In genomic region chr15:78744206-78744605, GRCm38 (mm10) we compare ENCODE assay signal across 8 mouse cellular contexts. TPM values are rescaled to one million over a fixed set of nuclear protein-coding genes. Genes with fewer than 3 reads are reported as not detected.
DNase-seq lines count a peak whose midpoint lies in the region; ATAC-seq lines count a peak whose summit lies in the region.

No protein-coding gene starts in this region.

- no peaks in the 10 kb centered on the region for H3K4me1 ChIP-seq in kidney, embryonic 16.5 days (ENCODE audit: insufficient read depth, low read length)
- peaks cover 7% of the 10 kb centered on the region; the same call in 1 of the 2 replicates for H3K4me1 ChIP-seq in limb, embryonic 10.5 days

- 0% methylated on average over 5 of the region's 5 CpGs for WGBS in kidney, embryonic 16.5 days
- WGBS in limb, embryonic 10.5 days, result 3% methylated on average over 5 of the region's 5 CpGs

- ATAC-seq in kidney, embryonic 16.5 days (ENCODE audit: low FRiP score, low TSS enrichment), result no peak
- ATAC-seq in inflammation-experienced regulatory T-cells, adult 6 months, result peak; percentile 63

- no peaks in the 10 kb centered on the region for H3K36me3 ChIP-seq in kidney, embryonic 16.5 days (ENCODE audit: insufficient read depth, low read length)
- no peaks in the 10 kb centered on the region for H3K36me3 ChIP-seq in limb, embryonic 10.5 days

- no peak overlapping the region for H3K9ac ChIP-seq in kidney, embryonic 16.5 days (replicated peaks; ENCODE audit: low read length)

- no peak overlapping the region for H3K4me3 ChIP-seq in kidney, embryonic 16.5 days (ENCODE audit: low read length)
- no peak overlapping the region for H3K4me3 ChIP-seq in limb, embryonic 10.5 days

- DNase-seq in kidney, adult 18-20 months, result peak; percentile 84
- peak; percentile 90 to 93 for DNase-seq in cerebellum, postnatal 10 days
- peak; percentile 71 to 89 for DNase-seq in frontal cortex, postnatal 14 days (ENCODE audit: low spot score in 2 of 2)
- peak; percentile 92 for DNase-seq in limb, embryonic 10.5 days (ENCODE audit: low spot score)
- peak; percentile 35 to 68 for DNase-seq in monocyte, adult 2 months (ENCODE audit: low read depth in 1 of 2, low spot score in 2 of 2)
- DNase-seq in spleen, postnatal 14 days (ENCODE audit: low spot score in 2 of 2), result peak; percentile 50 to 68

- H3K27me3 ChIP-seq in kidney, embryonic 16.5 days (ENCODE audit: insufficient read depth, low read length), result no peaks in the 10 kb centered on the region
- no peaks in the 10 kb centered on the region for H3K27me3 ChIP-seq in limb, embryonic 10.5 days (ENCODE audit: low read depth, poor library complexity, severe bottlenecking)

- no peak overlapping the region for H3K27ac ChIP-seq in kidney, embryonic 16.5 days (ENCODE audit: low read length)
- H3K27ac ChIP-seq in limb, embryonic 10.5 days, result no peak overlapping the region

- peaks cover 4% of the 10 kb centered on the region; the same call in 1 of the 2 replicates for H3K9me3 ChIP-seq in kidney, embryonic 16.5 days (ENCODE audit: low read length)
- no peaks in the 10 kb centered on the region for H3K9me3 ChIP-seq in limb, embryonic 10.5 days (replicated peaks)

- H3K4me2 ChIP-seq in kidney, embryonic 16.5 days (replicated peaks; ENCODE audit: low read depth, low read length), result no peak overlapping the region

RNA-seq across cellular contexts. Expression of gene Elfn2, which starts 25.6 kb away (rescaled TPM):
- 0.03 and 0.07 TPM in 2 replicates for polyA plus RNA-seq in kidney, embryonic 16.5 days (2015; fragmentation: Nextera tagmentation; extraction: Ambion mirVana)
- polyA plus RNA-seq in inflammation-experienced regulatory T-cells, adult 6 months (2017; shearing (Covaris generic)), result under 1 TPM in 1 of 3 experiments, not detected in 2; 0.05 TPM
- polyA plus RNA-seq in limb, embryonic 10.5 days (2016; fragmentation: Nextera tagmentation; extraction: Ambion mirVana), result not detected in 2 replicates

RNA-seq across cellular contexts. Expression of gene Mfng, which starts 29.1 kb away (rescaled TPM):
- polyA plus RNA-seq in kidney, embryonic 16.5 days (2015; fragmentation: Nextera tagmentation; extraction: Ambion mirVana), result 28.7 and 31.7 TPM in 2 replicates
- 10 to 100 TPM; 45.8 to 70.7 (median 62.8) TPM for polyA plus RNA-seq in inflammation-experienced regulatory T-cells, adult 6 months (2017; shearing (Covaris generic))
- 11.1 and 13.1 TPM in 2 replicates for polyA plus RNA-seq in limb, embryonic 10.5 days (2016; fragmentation: Nextera tagmentation; extraction: Ambion mirVana)

RNA-seq across cellular contexts. Expression of gene Card10, which starts 58.6 kb away (rescaled TPM):
- 9.9 and 10.6 TPM in 2 replicates for polyA plus RNA-seq in kidney, embryonic 16.5 days (2015; fragmentation: Nextera tagmentation; extraction: Ambion mirVana)
- under 1 TPM; 0.15 to 0.26 (median 0.19) TPM for polyA plus RNA-seq in inflammation-experienced regulatory T-cells, adult 6 months (2017; shearing (Covaris generic))
- polyA plus RNA-seq in limb, embryonic 10.5 days (2016; fragmentation: Nextera tagmentation; extraction: Ambion mirVana), result 4.7 and 5.3 TPM in 2 replicates
